Mouse (Mus musculus) embryonic stem cell, embryonic (primary cell): ENCODE measurements around the gene Dnajb2.

Experiments
- CTCF ChIA-PET, 4 experiments: fragments of 300-600 bp in 2 of 4; fragments of 350-600 bp in 2 of 4; sonication (Branson Sonifier 250); formaldehyde crosslinking; loops; one replicate each; lab custom pipeline; 2022; ENCODE audit warnings: inconsistent platforms in 2 of 4; lab: Charles Lee
- POLR2A ChIA-PET, 4 experiments: fragments of 300-600 bp in 2 of 4; fragments of 350-600 bp in 2 of 4; sonication (Branson Sonifier 250); formaldehyde crosslinking; loops; one replicate each; lab custom pipeline; 2022; ENCODE audit warnings: antibody characterized with exemption in 4 of 4, inconsistent platforms in 1 of 4; lab: Charles Lee

Dnajb2 gene

GRCm38 (mm10) chr1:75214442-75214841 is 21.8 kb upstream of the Dnajb2 start:
- ChIA-PET CTCF (interaction anchor here in 2 of 4 experiments (0.7 to 1.3 kb wide), 3 partner anchors 11 to 40 kb away, joined by 3 to 4 read pairs (median 3); no protein-coding TSS in a partner anchor), POLR2A (interaction anchor here in 2 of 4 experiments (0.8 to 12.5 kb wide), 25 partner anchors 8 to 103 kb away, joined by 3 to 83 read pairs (median 5); partner anchors contain the start of genes A630095N17Rik (in 2 of the 2), Abcb6 (in 2 of the 2), Ankzf1 (in 2 of the 2) and Atg9a (in 2 of the 2))

GRCm38 (mm10) chr1:75214886-75215285 is 21.3 kb upstream of the Dnajb2 start:
- CTCF ChIA-PET = interaction anchor here in 2 of 4 experiments (0.9 to 1.3 kb wide), 2 partner anchors 11 to 39 kb away, joined by 3 to 4 read pairs; no protein-coding TSS in a partner anchor
- POLR2A ChIA-PET = interaction anchor here in 2 of 4 experiments (0.6 to 12.5 kb wide), 22 partner anchors 8 to 71 kb away, joined by 3 to 83 read pairs (median 4); partner anchors contain the start of genes A630095N17Rik (in 2 of the 2), Abcb6 (in 2 of the 2), Ankzf1 (in 1 of the 2) and Atg9a (in 1 of the 2)

GRCm38 (mm10) chr1:75215785-75216184 is 20.4 kb upstream of the Dnajb2 start:
- ChIA-PET CTCF (interaction anchor here in 1 of 4 experiments (6.2 kb wide), 1 partner anchor 37 kb away, joined by 35 read pairs; no protein-coding TSS in a partner anchor), POLR2A (interaction anchor here in 3 of 4 experiments (0.6 to 12.5 kb wide), 16 partner anchors 6 to 102 kb away, joined by 3 to 109 read pairs (median 11); partner anchors contain the start of genes Abcb6 (in 2 of the 3), Dnajb2 (in 2 of the 3), Zfand2b (in 2 of the 3) and Dnpep (in 1 of the 3))

GRCm38 (mm10) chr1:75216797-75217585 is 19.2 kb upstream of the Dnajb2 start:
- CTCF ChIA-PET = interaction anchor here in 3 of 4 experiments (0.6 to 6.2 kb wide), 5 partner anchors 28 to 250 kb away, joined by 4 to 35 read pairs (median 4); no protein-coding TSS in a partner anchor
- POLR2A ChIA-PET = interaction anchor here in 2 of 4 experiments (0.6 to 12.5 kb wide), 29 partner anchors 7 to 252 kb away, joined by 3 to 109 read pairs (median 6); partner anchors contain the start of genes A630095N17Rik (in 2 of the 2), Abcb6 (in 2 of the 2), Dnajb2 (in 2 of the 2) and Zfand2b (in 2 of the 2)

- ChIA-PET POLR2A (interaction anchor here (0.6 to 12.5 kb wide), 35 partner anchors 8 to 393 kb away, joined by 3 to 109 read pairs (median 10); partner anchors contain the start of genes Glb1l (in 3 of the 4), Stk16 (in 3 of the 4), Abcb6 (in 2 of the 4) and Ankzf1 (in 2 of the 4)), CTCF (interaction anchor here in 1 of 4 experiments (1.0 to 6.2 kb wide), 3 partner anchors 27 to 249 kb away, joined by 4 to 35 read pairs (median 12); no protein-coding TSS in a partner anchor)
Measured at GRCm38 (mm10) chr1:75217893-75218226, 18.3 kb upstream of the Dnajb2 start.

- CTCF ChIA-PET = interaction anchor here in 3 of 4 experiments (0.6 to 6.2 kb wide), 8 partner anchors 14 to 1224 kb away, joined by 4 to 35 read pairs (median 6); partner anchors contain the start of genes A630095N17Rik (in 1 of the 3), Ankzf1 (in 1 of the 3) and Atg9a (in 1 of the 3)
- POLR2A ChIA-PET = interaction anchor here (0.5 to 12.5 kb wide), 57 partner anchors 9 to 393 kb away, joined by 3 to 109 read pairs (median 7); partner anchors contain the start of genes A630095N17Rik (in 3 of the 4), Abcb6 (in 3 of the 4), Ankzf1 (in 3 of the 4) and Atg9a (in 3 of the 4)
Measured at GRCm38 (mm10) chr1:75218227-75219001, 17.8 kb upstream of the Dnajb2 start.

- ChIA-PET CTCF (interaction anchor here (0.6 to 6.2 kb wide), 10 partner anchors 13 to 1225 kb away, joined by 3 to 35 read pairs (median 5); partner anchors contain the start of genes A630095N17Rik (in 1 of the 4), Ankzf1 (in 1 of the 4) and Atg9a (in 1 of the 4)), POLR2A (interaction anchor here (0.5 to 12.5 kb wide), 66 partner anchors 8 to 976 kb away, joined by 3 to 109 read pairs (median 5); partner anchors contain the start of genes A630095N17Rik (in 3 of the 4), Abcb6 (in 3 of the 4), Ankzf1 (in 3 of the 4) and Atg9a (in 3 of the 4))
Measured at GRCm38 (mm10) chr1:75219078-75219477, 17.1 kb upstream of the Dnajb2 start.

GRCm38 (mm10) chr1:75219531-75219930 is 16.7 kb upstream of the Dnajb2 start, which contains the start of gene Tuba4a:
TSS of gene Tuba4a (minus strand) at chr1:75219865.
- POLR2A ChIA-PET = interaction anchor here (0.5 to 12.5 kb wide), 58 partner anchors 8 to 976 kb away, joined by 3 to 109 read pairs (median 6); partner anchors contain the start of genes A630095N17Rik (in 3 of the 4), Ankzf1 (in 3 of the 4), Atg9a (in 3 of the 4) and Dnajb2 (in 3 of the 4)
- CTCF ChIA-PET = interaction anchor here in 3 of 4 experiments (1.0 to 6.2 kb wide), 7 partner anchors 15 to 195 kb away, joined by 3 to 35 read pairs (median 5); partner anchors contain the start of genes Ankzf1 (in 1 of the 3) and Atg9a (in 1 of the 3)

GRCm38 (mm10) chr1:75221538-75221937 is 14.7 kb upstream of the Dnajb2 start:
- CTCF ChIA-PET = interaction anchor here in 2 of 4 experiments (0.6 to 6.2 kb wide), 5 partner anchors 13 to 96 kb away, joined by 3 to 35 read pairs (median 4); partner anchors contain the start of genes Abcb6 (in 1 of the 2) and Dnpep (in 1 of the 2)
- POLR2A ChIA-PET = interaction anchor here (0.6 to 8.0 kb wide), 30 partner anchors 8 to 258 kb away, joined by 3 to 109 read pairs (median 6); partner anchors contain the start of genes Ankzf1 (in 3 of the 4), Atg9a (in 3 of the 4), Dnajb2 (in 2 of the 4) and Dnpep (in 2 of the 4)

GRCm38 (mm10) chr1:75222926-75223325 is 13.3 kb upstream of the Dnajb2 start:
- POLR2A ChIA-PET = interaction anchor here in 3 of 4 experiments (0.9 to 8.0 kb wide), 16 partner anchors 9 to 54 kb away, joined by 3 to 109 read pairs (median 5); partner anchors contain the start of genes A630095N17Rik (in 2 of the 3), Ankzf1 (in 2 of the 3), Atg9a (in 2 of the 3) and Dnajb2 (in 2 of the 3)
- CTCF ChIA-PET = interaction anchor here in 1 of 4 experiments (1.0 to 1.7 kb wide), 4 partner anchors 11 to 95 kb away, joined by 4 to 5 read pairs (median 4); partner anchors contain the start of gene Dnpep

GRCm38 (mm10) chr1:75223532-75223931 is 12.7 kb upstream of the Dnajb2 start:
- ChIA-PET POLR2A (interaction anchor here in 3 of 4 experiments (0.9 to 8.0 kb wide), 14 partner anchors 8 to 55 kb away, joined by 3 to 109 read pairs (median 4); partner anchors contain the start of genes A630095N17Rik (in 2 of the 3), Ankzf1 (in 2 of the 3), Atg9a (in 2 of the 3) and Dnajb2 (in 2 of the 3)), CTCF (interaction anchor here in 2 of 4 experiments (0.7 to 1.7 kb wide), 5 partner anchors 11 to 1742 kb away, joined by 3 to 5 read pairs (median 4); partner anchors contain the start of gene Dnpep (in 1 of the 2))

- POLR2A ChIA-PET = interaction anchor here in 2 of 4 experiments (0.8 to 5.2 kb wide), 8 partner anchors 11 to 277 kb away, joined by 3 to 83 read pairs (median 4); partner anchors contain the start of genes Abcb6 (in 2 of the 2), Chpf (in 1 of the 2), Dnajb2 (in 1 of the 2) and Glb1l (in 1 of the 2)
- CTCF ChIA-PET = interaction anchor here in 2 of 4 experiments (0.6 to 1.1 kb wide), 5 partner anchors 9 to 122 kb away, joined by 3 to 5 read pairs (median 3); no protein-coding TSS in a partner anchor
Measured at GRCm38 (mm10) chr1:75225473-75225872, 10.7 kb upstream of the Dnajb2 start.

GRCm38 (mm10) chr1:75226138-75226537 is 10.1 kb upstream of the Dnajb2 start:
- ChIA-PET POLR2A (interaction anchor here in 2 of 4 experiments (0.8 to 5.2 kb wide), 5 partner anchors 10 to 46 kb away, joined by 3 to 83 read pairs (median 8); partner anchors contain the start of genes Abcb6 (in 1 of the 2), Dnajb2 (in 1 of the 2), Glb1l (in 1 of the 2) and Stk16 (in 1 of the 2)), CTCF (interaction anchor here in 2 of 4 experiments (0.7 to 1.1 kb wide), 3 partner anchors 12 to 332 kb away, joined by 3 read pairs; no protein-coding TSS in a partner anchor)

- POLR2A ChIA-PET = interaction anchor here (0.6 to 5.2 kb wide), 31 partner anchors 8 to 443 kb away, joined by 3 to 83 read pairs (median 4); partner anchors contain the start of genes Tuba4a (in 3 of the 4), Dnajb2 (in 2 of the 4), Glb1l (in 2 of the 4) and Stk16 (in 2 of the 4)
Measured at GRCm38 (mm10) chr1:75227653-75228052, 8.6 kb upstream of the Dnajb2 start.

More at GRCm38 (mm10) chr1:75227653-75228052, 8.6 kb upstream of the Dnajb2 start:
- CTCF ChIA-PET = interaction anchor here in 3 of 4 experiments (0.6 to 1.9 kb wide), 8 partner anchors 15 to 241 kb away, joined by 3 to 8 read pairs (median 3); no protein-coding TSS in a partner anchor
